Mouse (Mus musculus) gastrocnemius, adult 8-10 months (tissue): Measurements from ENCODE around the gene Rsph9. TPM values are rescaled to one million over a fixed set of nuclear protein-coding genes. Genes with fewer than 3 reads are reported as not detected.

Source experiments
- DNase-seq, 2 experiments: peaks; one replicate each; pipeline ENCODE4 v3.0.0; 2022; ENCODE audit warnings: low spot score in 2 of 2
- total RNA-seq, 4 experiments: library from RNA; stranded (reverse); gene quantifications; 2 replicates each; pipeline ENCODE4 v1.2.4; 2022

The Rsph9 gene
- total RNA-seq, 4 experiments from 2014 or later, result 0.34 to 0.58 (median 0.40) TPM; not detected in 1

DNA sequence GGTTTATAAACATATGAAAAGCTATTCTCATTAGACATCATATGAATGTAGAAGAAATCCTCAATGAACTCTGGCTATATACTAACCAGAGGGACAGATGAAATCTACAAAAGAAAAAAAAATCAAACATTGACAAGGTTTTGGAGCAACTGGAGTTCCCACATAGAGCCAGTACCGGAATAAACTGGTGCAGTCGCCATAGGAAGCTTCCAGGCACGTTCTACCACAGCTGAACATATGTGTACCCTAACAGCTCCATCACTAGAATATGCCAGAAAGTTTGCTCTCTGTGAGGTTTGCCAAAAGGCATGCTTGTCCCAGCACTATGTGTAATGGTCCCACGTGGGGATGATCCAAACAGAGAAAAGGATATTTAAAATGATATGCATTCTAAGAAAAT is 35.7 kb downstream of the Rsph9 start:
- DNase-seq, result no peak

DNA sequence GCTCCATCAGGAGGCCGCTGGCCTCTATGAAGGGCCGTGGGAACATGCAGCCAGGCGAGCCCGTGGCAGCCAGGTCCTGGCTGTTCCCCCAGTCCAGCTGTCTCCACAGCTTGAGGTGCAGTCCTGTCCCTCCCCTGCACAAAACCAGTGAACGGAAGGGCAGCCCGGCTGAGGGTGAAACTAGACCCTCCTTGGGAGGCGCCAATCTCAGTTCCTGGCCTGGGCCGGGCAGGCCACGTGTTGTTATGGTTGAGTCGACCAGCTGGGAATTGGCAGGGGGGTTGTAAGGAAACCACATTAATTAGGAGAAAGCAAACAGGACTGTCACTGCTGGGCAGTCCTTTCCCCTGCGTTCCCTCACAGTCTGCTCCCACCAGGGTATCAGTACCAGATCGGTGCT is 39.5 kb downstream of the Rsph9 start:
- DNase-seq, result peak; percentile 67 to 82

DNA sequence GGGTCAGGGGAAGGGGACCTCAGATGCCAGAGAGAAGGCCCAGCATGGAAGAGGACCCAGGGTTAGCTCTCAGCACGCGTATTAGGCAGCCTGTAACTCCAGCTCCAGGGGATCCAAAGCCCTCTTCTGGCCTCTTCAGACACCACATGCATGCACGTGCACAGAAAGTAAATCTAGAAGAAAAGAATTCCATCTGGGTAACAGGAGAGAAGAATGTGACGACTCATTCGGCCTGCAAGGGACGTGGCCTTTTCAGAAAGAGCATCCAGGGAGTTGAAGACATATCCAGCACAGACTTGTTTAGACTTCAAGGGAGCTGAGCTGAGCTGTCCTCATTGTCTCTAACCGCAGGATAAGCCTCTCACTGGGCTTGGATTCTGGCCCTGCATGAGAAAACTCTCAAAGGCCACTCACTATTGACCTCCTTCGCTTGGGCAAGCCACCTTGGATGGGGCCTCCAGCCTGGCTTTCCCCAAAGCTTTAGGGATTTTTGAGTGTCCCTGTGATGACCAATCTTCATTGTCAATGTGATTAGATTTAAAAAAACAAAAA is 41.3 kb downstream of the Rsph9 start:
- DNase-seq, result no peak

DNA sequence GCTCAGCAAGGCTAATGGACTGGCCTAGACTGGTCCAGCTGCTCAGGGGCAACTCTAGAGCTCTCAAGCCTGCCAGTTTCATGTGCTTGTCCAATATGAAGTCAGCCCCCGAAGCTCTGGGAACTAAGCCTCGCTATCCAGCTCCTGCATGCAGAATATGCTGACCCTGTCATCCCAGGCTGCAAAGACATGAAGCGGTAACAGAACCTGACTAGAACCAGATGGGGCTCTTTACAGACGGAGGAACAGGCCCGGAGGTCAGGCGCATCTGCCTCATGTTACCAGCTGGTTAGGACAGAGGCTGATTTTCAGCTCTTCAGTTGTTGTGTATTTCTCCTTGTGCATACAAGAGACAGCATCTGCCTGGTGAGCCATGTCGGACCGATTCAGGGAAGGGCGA is 42.1 kb downstream of the Rsph9 start:
- no peak for DNase-seq

DNA sequence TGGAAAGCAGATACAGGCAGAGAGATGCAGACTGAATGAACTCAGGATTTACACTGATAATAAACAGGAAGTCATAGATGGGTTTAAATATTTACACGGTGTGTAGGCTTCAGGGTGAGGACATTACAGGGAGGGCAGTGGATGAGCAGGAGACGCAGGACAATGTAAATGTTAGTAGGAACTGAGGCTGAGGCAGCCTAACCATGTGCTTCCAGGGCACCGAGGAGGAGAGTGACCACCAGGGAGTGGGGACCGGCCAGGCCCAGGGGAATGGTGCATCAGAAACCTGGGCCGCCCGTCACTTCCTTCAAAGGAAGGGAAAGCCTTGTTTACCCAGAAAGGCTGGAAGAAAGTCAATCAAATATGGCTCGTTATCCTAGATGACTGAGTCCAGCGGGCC is 45.5 kb downstream of the Rsph9 start:
- DNase-seq, result no peak

DNA sequence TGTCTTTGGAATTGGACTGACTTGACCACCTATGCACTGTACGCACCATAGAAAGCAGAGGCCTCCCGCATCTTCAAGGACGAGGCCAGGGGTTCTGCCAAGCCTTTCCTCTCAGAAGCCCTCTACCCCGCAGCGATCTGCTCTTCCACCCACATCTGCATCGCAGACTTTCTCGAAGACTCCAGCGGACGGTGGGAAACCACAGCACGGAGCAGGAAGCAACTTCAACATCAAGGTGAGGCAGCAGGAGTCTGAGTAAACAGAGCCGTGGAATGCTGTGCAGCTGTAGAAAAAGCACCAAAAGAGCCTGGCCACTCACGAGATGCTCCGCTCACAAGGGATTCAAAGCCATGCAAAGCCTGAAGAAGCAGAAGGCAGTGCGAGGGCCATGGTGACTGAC is 52.1 kb downstream of the Rsph9 start:
- DNase-seq, result no peak

DNA sequence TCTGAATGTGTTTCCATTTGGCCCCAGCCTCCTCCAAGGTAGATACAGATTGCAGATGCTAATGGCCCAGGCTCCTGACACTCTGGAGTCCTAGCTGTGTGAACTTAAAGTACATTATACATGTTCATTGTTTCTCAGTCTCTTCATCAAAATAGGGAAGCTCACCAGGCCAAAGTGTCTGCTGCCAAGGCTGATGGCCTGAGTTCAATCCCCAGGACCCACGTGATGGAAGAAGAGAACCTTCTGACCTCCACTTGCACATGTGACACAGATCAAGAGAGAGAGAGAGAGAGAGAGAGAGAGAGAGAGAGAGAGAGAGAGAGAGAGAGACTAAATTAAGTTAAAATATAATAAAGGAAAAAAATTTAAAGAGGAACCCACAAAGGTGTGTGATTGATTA is 52.7 kb downstream of the Rsph9 start:
- DNase-seq, result no peak

DNA sequence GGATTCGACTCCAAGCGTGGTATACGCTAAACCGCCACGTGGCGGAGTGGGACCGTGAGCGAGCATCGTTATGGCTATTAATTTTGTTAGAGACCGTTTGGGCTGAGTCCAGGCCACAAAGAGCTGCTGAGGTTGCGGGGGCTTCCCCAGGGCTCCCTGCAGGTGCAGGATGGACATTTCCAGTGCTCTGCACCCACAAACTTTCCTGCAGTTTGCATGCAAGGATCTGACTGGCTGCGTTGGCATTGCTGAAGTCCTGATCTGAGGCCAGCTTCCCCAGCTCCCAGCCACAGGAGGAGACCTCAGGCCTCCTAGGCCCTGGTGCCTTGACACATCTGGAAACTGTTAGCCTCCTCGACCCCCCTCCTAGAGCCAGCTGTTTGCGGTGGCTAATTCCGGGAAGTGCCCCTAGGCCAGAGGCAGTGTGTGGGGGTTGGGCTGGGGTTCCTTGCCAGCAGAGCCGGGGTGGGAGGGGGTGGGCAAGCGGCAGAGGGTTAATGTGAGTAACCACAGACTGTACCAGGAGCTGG is 57.6 kb downstream of the Rsph9 start:
- no peak for DNase-seq

DNA sequence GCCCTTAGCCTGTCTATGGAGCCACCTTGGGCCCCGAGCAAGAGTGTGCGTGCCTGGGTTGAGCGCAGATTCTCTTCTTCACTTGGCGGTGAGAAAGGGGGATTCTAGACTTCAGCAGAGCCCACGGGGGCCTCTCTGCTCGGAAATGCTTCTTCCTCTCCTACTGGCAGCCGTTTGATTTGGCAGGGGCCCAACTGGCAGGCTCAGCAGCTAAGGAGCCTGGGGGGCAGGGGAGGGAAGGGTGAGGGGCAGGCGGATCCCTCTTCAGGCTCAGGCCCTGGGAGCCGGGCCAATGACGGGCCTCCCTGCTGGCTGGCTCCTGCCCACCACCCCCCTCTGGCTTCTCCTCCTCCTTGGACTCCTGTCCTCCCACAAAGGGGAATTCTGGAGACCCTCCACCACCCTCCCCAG is 59.9 kb downstream of the Rsph9 start:
- peak; percentile 46 to 76 for DNase-seq

DNA sequence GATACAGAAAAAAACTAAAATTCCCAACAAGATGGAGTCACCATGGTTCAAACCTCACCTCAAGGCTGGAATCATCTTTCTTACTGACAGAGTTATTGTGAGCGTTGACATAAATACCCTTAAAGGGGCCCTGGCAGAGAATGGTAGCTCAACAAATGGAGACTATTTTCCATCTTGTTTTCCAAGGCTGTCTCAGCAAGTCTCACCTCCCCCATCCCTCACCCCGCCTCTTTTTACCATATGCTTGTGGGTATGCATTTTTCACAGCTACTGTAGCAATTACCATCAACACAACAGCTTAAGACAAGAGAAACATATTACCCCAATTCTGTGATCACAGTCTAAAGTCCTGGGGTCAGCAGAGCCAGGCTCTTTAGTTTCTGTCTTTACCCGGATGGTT is 60.6 kb downstream of the Rsph9 start:
- DNase-seq, result no peak

DNA sequence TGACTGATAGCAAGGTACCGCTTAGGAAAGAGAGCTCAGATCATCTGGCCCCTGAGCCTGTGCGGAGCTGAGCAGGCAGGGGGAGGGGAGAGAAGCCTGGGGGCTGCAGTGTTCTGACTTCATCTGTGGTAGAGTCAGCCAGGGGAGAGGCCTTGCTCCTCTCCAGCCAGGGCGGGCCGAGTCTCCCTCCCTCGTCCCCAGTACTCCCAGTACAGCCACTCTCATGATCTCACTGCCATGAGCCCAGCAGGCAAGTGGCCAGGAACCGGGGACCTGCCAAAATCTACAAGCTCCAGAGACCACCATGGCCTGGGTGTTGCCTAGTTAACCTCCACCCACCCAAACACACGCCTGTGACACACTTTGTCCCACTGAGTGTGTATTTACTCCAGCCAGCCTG is 62.4 kb downstream of the Rsph9 start:
- DNase-seq, result peak; percentile 82 to 83

DNA sequence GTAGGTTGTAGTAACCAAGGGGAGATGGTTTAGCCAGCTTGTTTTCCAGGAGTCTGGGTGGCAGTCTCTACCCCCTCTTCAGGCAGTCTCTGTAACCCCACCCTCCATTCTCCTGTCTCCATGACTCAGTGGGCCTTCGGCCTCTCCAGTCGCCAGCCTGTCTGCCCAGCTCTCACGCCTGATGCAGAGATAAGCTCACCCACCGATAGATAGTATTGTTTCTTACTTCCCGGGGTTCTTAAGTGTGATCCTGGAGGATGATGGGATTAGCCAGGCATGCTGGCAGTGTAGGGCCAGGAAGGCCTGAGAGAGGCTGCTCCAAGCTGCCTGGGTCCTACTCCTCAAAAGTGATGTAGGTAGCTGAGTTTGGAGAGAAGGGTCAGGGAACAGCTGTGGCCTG is 63.0 kb downstream of the Rsph9 start:
- DNase-seq, result no peak

DNA sequence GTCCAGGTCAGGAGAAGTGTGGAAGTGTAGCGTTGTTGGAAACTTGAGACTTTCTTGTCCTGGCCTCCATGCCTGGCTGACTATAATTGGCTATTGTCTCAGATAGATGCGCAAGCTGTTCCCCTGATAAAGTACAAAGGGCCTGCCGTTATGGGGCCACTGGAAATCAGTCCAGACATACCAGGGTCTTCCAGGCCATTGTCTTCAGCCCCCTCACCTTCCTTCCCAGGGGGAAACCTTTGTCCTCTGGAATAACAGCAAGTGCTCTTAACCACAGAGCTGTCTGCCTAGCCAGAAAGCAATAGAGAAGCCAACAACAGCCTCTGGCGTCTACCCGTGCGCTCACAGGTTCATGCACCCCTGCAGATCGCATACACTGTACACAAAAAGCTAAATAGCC is 63.6 kb downstream of the Rsph9 start:
- no peak for DNase-seq

DNA sequence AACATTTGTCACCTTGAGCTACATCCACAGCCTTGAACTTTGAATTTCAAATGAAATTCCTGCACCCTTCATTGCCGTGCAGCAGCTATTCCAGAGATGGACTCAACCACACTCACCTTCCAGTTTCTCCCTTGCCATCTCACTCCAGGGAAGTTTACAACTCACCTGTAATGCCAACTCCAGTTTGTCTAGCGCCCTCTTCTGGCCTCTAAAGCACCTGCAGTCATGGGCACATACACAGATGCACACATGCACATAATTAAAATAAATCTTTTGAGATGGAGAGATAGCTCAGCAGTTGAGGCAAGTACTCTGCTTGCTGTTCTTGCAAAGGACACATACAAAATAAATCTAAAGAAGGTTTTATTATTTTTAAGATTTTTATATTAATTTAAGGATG is 65.0 kb downstream of the Rsph9 start:
- DNase-seq, result no peak

DNA sequence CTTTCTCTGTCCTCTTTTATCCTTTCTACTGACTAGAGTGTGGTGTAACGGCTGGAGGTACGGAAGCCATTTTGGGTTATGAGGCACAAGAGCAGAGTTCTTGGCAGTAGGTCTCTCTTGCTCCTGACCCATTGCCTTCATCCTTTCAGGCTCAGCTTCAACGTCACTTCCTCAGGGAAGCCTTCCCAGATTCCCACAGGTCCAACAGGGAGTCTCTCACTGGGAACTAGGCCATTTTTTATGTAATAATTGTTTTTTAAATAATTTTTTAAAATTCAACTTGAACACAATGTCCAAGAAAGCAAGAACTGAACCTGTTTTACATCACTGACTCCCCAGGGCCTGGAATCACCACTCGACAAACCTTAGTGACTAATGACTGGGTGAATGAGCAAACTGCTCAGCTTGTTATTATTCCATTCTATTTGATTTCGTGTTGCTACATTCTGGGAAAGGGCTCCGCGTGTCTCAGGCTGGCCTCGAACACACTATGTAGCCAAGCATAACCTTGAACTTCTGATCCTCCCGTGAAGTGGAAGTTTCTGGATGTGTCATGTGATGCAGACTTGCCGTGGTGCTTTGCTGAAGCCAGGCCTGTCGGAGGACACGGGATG is 66.0 kb downstream of the Rsph9 start:
- no peak for DNase-seq

DNA sequence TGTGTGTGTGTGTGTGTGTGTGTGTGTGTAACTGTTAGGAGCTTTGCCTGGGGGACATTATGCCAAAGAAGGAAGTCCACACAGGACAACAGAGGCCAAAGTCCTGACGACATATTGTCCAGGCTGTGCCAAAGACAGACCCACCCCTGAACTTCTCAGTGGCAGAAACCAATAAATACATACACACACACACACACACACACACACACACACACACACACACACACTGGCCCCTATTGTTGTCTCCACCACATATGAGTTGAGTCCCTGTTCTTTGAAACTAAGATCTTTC is 67.8 kb downstream of the Rsph9 start:
- DNase-seq, result no peak

DNA sequence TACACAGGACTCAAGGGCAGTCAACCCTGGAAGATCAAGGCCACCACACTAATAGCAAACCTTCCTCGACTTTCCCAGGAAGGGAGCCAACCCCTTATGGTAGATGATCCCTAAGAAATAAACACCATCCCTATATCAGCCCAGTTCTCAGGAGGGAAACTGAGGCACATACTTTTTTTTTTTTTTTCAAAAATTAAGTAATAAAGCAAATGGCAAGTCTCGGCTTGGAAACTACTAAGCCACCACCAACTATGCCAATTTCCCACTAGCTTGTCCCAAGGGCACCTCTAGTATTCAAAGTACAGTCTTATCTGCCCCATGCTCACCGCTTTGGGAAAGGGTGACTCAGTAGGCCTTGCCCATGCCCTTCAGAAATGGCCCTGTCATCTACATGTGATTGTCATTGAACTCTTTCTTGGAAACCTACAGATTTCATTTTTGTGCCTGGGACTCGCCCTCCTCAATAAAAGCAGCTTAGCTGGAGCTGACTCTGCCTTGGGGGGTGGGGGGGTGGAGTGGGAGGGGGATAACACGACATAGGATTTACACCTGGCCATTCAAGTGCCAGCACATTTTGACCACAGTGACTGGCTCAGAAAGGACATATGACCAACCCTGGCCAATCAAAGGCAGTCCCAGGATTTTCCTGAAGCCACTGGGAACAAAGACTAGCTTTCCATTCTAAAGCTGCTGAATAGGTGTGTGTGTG is 68.3 kb downstream of the Rsph9 start:
- no peak for DNase-seq

DNA sequence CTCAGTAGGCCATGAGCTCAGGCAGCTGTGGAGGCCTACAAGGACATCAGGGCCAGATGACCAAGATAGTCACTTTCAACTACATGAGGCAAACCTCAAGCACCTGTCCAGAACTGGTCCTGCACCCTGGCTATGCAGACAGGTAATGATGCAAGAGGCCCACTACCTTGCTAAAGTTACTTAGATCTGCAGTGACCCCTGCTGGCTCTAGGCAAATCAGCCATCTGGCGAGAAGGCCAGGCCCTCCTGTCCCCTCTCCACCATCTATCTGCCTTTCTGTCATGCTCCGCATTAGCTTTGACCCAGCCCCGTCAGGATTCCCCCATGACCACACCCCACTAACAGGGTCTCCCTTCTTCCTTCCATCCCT is 68.9 kb downstream of the Rsph9 start:
- DNase-seq, result no peak

DNA sequence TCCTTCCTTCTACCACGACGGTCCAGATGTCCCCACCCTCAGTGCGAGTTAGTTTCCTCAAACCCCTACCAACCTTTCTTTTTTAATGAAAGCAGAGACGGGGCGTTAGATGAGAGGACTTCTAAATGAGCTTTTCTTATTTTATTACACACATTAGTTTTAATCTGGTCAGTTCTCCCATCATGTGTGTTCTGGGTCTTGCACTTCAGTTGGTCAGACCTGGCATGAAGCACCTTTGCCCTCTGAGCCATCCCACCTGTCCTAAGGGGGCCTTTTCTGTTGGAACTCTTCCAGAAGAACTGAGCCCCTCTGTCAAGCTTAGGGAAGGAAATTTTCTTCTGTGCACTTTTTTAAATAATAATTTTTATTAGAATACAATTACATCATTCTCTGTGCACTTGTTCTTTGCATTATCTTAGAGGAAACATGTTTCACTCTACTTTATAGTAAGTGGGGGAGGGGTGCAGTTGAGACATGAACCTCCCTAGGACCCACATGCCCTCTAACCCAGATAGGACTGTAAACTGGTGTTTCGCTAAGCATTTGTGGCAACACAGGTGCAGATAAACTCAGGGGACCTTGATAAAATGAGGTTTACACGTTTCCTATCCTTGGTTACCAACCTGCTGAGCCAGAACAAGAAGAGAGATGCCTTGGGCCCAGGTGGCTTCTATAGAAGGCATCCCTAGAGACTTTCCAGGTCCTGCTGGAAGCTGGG is 69.5 kb downstream of the Rsph9 start:
- no peak for DNase-seq

DNA sequence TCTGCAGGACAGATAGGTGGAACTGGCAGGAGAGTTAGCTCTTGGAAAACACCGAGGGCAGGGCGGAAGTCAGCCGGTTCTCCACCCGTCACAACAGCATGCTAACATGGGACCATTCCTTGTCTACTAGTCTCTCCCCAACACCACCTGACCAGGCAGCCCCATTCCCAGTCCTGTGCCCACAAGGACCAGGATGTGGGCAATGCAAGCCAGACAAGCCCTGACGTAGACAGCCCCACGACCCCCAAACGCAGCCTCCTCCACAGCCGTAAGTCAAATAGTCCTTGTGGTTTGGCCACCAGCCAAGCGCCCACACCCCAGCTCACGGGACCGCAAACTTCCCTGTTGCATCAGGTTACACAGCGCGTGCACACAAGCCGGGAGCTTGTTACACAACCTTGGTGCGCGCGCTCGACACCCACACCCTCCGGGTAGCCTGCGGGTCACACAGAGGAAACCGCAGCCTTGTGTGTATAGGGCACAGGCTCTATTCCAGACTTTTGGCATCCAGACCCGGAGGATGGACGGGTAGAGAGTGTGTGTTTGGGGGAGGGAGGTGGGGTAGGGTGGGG is 70.2 kb downstream of the Rsph9 start:
- DNase-seq, result peak; percentile 50 to 68
